Mouse (Mus musculus): ENCODE data around the gene Ak9.

DNA sequence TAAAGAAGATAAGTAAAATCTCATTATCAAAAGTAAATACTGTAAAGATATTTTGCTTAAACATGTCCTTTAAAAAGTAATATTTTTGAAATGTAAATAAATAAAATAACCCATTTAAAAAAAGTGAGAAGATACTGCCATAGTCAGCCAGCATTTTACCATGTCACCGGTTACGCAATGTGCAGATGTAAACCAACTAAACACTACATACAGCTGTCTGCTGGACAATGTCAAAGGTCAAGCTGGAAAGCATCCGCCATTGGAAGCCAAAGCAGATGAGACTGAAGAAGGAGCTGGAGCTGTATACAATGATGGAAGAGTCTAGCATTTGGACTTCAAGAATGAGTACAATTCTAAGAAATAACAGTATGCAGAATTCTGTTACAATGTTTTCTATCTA, 16.2 kb upstream of the Ak9 start:
- TF ChIP-seq MYB (IDR thresholded peaks at IDR 0.05; ENCODE audit: low read depth, low read length), result no peak
- TF ChIP-seq ZC3H11A (IDR thresholded peaks at IDR 0.05; ENCODE audit: low read depth, low read length), result no peak
- no peak for TF ChIP-seq CTCF (IDR thresholded peaks at IDR 0.05 in 2 of 3, conservative IDR thresholded peaks at IDR 0.05 in 1 of 3; ENCODE audit: control insufficient read depth in 1 of 3, insufficient read depth in 1 of 3, low read depth in 2 of 3, low read length in 3 of 3, poor library complexity in 1 of 3, severe bottlenecking in 1 of 3)
- no peak for TF ChIP-seq E2F4 (IDR thresholded peaks at IDR 0.05; ENCODE audit: borderline replicate concordance, low read depth, low read length)
- TF ChIP-seq SMC3 (IDR thresholded peaks at IDR 0.05; ENCODE audit: low read depth, low read length), result no peak
- no peak for TF ChIP-seq CHD2 (IDR thresholded peaks at IDR 0.05; ENCODE audit: low read length)
- TF ChIP-seq EP300 (IDR thresholded peaks at IDR 0.05; ENCODE audit: low read depth in 1 of 2, low read length in 2 of 2), result no peak
- TF ChIP-seq MEF2A (IDR thresholded peaks at IDR 0.05; ENCODE audit: extremely low read depth, insufficient replicate concordance, low read depth, low read length, poor library complexity, severe bottlenecking), result no peak
- no peak for TF ChIP-seq CHD1 (IDR thresholded peaks at IDR 0.05; ENCODE audit: low read depth, low read length)

Data from MEL (cell line).